Mouse (Mus musculus): Measurements from ENCODE around the gene Gm3880. TPM values are rescaled to one million over a fixed set of nuclear protein-coding genes. Genes with fewer than 3 reads are reported as not detected.

Gene Gm3880
- polyA plus RNA-seq, 1 experiment = not detected

DNA sequence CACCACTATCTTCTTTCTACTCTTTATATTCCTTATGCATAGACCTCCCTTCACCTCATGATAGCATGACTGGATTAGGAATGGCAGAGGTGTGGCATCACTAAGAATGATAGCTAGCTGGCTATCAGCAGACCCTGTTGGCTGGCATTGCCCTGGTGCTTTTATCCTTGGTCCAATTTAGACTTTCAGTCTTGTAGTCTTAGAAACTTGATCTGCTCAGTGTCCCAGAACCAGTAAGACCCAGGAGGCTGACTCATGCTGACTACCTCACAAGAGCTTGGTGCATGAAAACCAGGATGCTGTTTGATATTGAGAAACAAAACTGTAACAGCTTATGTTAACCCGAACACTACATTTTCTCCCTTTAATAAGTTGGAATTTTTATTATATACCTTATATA, 41.1 kb downstream of the Gm3880 start:
- Histone ChIP-seq H3K4me1 (ENCODE audit: control insufficient read depth, insufficient read depth, insufficient read length, low read length) (no peaks in the 10 kb centered on the region), H3K27ac (ENCODE audit: insufficient read depth, low read depth, low read length) (no peak overlapping the region), H3K36me3 (ENCODE audit: control insufficient read depth, insufficient read depth, low read length) (no peaks in the 10 kb centered on the region), H3K27me3 (ENCODE audit: control insufficient read depth, insufficient read depth, low read length) (no peaks in the 10 kb centered on the region), H3K4me3 (ENCODE audit: low read depth, low read length) (no peak overlapping the region)
- WGBS = 93% methylated on average over 1 of the region's 1 CpGs
- TF ChIP-seq CTCF (IDR thresholded peaks at IDR 0.05; ENCODE audit: extremely low read depth, insufficient read length, insufficient replicate concordance, low read depth, low read length) = no peak
- TF ChIP-seq POLR2A (IDR thresholded peaks at IDR 0.05; ENCODE audit: low read depth, low read length) = no peak

GRCm38 (mm10) chrX:102645146-102645545, 41.6 kb downstream of the Gm3880 start:
- TF ChIP-seq CTCF (IDR thresholded peaks at IDR 0.05; ENCODE audit: extremely low read depth, insufficient read length, insufficient replicate concordance, low read depth, low read length) (no peak), POLR2A (IDR thresholded peaks at IDR 0.05; ENCODE audit: low read depth, low read length) (no peak)
- WGBS = 44% methylated on average over 6 of the region's 6 CpGs
- Histone ChIP-seq H3K27me3 (ENCODE audit: control insufficient read depth, insufficient read depth, low read length) (no peaks in the 10 kb centered on the region), H3K27ac (ENCODE audit: insufficient read depth, low read depth, low read length) (no peak overlapping the region), H3K4me3 (ENCODE audit: low read depth, low read length) (no peak overlapping the region), H3K36me3 (ENCODE audit: control insufficient read depth, insufficient read depth, low read length) (no peaks in the 10 kb centered on the region), H3K4me1 (ENCODE audit: control insufficient read depth, insufficient read depth, insufficient read length, low read length) (no peaks in the 10 kb centered on the region)

DNA sequence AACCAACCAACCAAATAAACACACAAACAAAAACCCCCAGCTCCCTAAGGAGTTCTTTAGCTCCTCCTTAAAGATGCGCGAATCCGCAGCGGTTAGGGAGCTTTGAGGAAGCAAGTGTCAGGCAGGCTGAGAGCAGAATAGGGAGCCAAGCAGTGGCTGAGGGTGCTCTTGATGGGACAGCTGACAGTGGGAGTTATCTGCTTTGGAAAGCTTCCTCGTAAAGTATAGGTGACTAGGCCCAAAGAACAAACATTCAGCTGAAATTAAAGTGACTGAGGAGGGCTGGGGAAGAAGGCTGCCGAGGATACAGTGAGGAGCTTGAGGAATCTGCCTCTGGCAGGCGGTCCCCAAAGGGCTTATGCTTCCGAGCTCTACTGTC, 42.2 kb downstream of the Gm3880 start:
- H3K4me3 ChIP-seq (ENCODE audit: low read depth, low read length) = peak overlapping the region; percentile 99
- 14% methylated on average over 8 of the region's 8 CpGs for WGBS
- H3K36me3 ChIP-seq (ENCODE audit: control insufficient read depth, insufficient read depth, low read length) = no peaks in the 10 kb centered on the region
- no peaks in the 10 kb centered on the region for H3K27me3 ChIP-seq (ENCODE audit: control insufficient read depth, insufficient read depth, low read length)
- H3K27ac ChIP-seq (ENCODE audit: insufficient read depth, low read depth, low read length) = peak overlapping the region; percentile 60; the same call in 1 of the 2 replicates
- H3K4me1 ChIP-seq (ENCODE audit: control insufficient read depth, insufficient read depth, insufficient read length, low read length) = no peaks in the 10 kb centered on the region
- TF ChIP-seq CTCF (IDR thresholded peaks at IDR 0.05; ENCODE audit: extremely low read depth, insufficient read length, insufficient replicate concordance, low read depth, low read length) (no peak), POLR2A (IDR thresholded peaks at IDR 0.05; ENCODE audit: low read depth, low read length) (no peak)

GRCm38 (mm10) chrX:102643823-102644572, 42.8 kb downstream of the Gm3880 start, which contains the start of gene Phka1:
Gene Phka1, minus strand, starts transcription at chrX:102644246.
- no peak for TF ChIP-seq CTCF (IDR thresholded peaks at IDR 0.05; ENCODE audit: extremely low read depth, insufficient read length, insufficient replicate concordance, low read depth, low read length)
- TF ChIP-seq POLR2A (IDR thresholded peaks at IDR 0.05; ENCODE audit: low read depth, low read length) = peak; percentile 45; the same call in 1 of the 2 replicates
- Histone ChIP-seq H3K27me3 (ENCODE audit: control insufficient read depth, insufficient read depth, low read length) (no peaks in the 10 kb centered on the region), H3K36me3 (ENCODE audit: control insufficient read depth, insufficient read depth, low read length) (no peaks in the 10 kb centered on the region), H3K4me3 (ENCODE audit: low read depth, low read length) (peak within 1 kb of the TSS; percentile 99), H3K27ac (ENCODE audit: insufficient read depth, low read depth, low read length) (peak within 1 kb of the TSS; percentile 60; the same call in 1 of the 2 replicates), H3K4me1 (ENCODE audit: control insufficient read depth, insufficient read depth, insufficient read length, low read length) (no peaks in the 10 kb centered on the region)
- WGBS = 13% methylated on average over 60 of the region's 60 CpGs

Other genes with a start within 250 kb of the Gm3880 start
- 0.77 and 1.5 TPM in 2 replicates for gene Hdac8, start 181.6 kb downstream of the Gm3880 start, polyA plus RNA-seq (2012; rRNA removed)
- gene Phka1, start 42.7 kb downstream of the Gm3880 start, polyA plus RNA-seq (2012; rRNA removed) = 1.6 TPM in 2 replicates
- not detected in 2 replicates for gene Gm9112, start 20.7 kb upstream of the Gm3880 start, polyA plus RNA-seq (2012; rRNA removed)
- not detected in 2 replicates for gene Dmrtc1b, start 20.9 kb upstream of the Gm3880 start, polyA plus RNA-seq (2012; rRNA removed)
- gene Dmrtc1c1, start 116.0 kb upstream of the Gm3880 start, polyA plus RNA-seq (2012; rRNA removed) = not detected in 2 replicates
- not detected in 2 replicates for gene Dmrtc1c2, start 167.6 kb upstream of the Gm3880 start, polyA plus RNA-seq (2012; rRNA removed)
- not detected in 2 replicates for gene 1700031F05Rik, start 181.0 kb upstream of the Gm3880 start, polyA plus RNA-seq (2012; rRNA removed)
- 0.20 TPM in 1 of 2 replicates, not detected in the other for gene Dmrtc1a, start 221.7 kb upstream of the Gm3880 start, polyA plus RNA-seq (2012; rRNA removed)
- gene 1700011M02Rik, start 221.9 kb upstream of the Gm3880 start, polyA plus RNA-seq (2012; rRNA removed) = not detected in 2 replicates
- gene 1700018G05Rik, start 241.4 kb upstream of the Gm3880 start, polyA plus RNA-seq (2012; rRNA removed) = not detected in 2 replicates

Data from small intestine, adult 2 months (tissue).